9 mouse cellular contexts compared by ENCODE assay signal in genomic region chr13:52628602-52629001, GRCm38 (mm10). TPM values are rescaled to one million over a fixed set of nuclear protein-coding genes. Genes with fewer than 3 reads are reported as not detected.
DNase-seq lines count a peak whose midpoint lies in the region; ATAC-seq and TF ChIP-seq lines count a peak whose summit lies in the region.
"Had no signal": no experiment of that assay in that cellular context is flagged by ENCODE, and none has a peak within 500 bp of the region (broad histone marks: within the 10 kb centered on the region; RNA-seq: fewer than 3 reads in every experiment).

No protein-coding gene starts in this region.

- WGBS in intestine, embryonic 14.5 days: 34% methylated on average over 9 of the region's 9 CpGs
- WGBS in intestine, embryonic 16.5 days: 39% methylated on average over 9 of the region's 9 CpGs
- WGBS in thymus, adult 2 months: 65% methylated on average over 9 of the region's 9 CpGs

- no peak overlapping the region for H3K27ac ChIP-seq in intestine, embryonic 14.5 days (ENCODE audit: low read depth)
- H3K27ac ChIP-seq in intestine, embryonic 16.5 days (ENCODE audit: low read length): no peak overlapping the region
- no peak overlapping the region for H3K27ac ChIP-seq in thymus, adult 2 months (ENCODE audit: control insufficient read depth, insufficient read depth, low read length)
- H3K27ac ChIP-seq: embryonic facial prominence, embryonic 15.5 days had no signal

- H3K4me1 ChIP-seq in intestine, embryonic 14.5 days (replicated peaks; ENCODE audit: control insufficient read depth, insufficient read depth, low read length): no peaks in the 10 kb centered on the region
- no peaks in the 10 kb centered on the region for H3K4me1 ChIP-seq in intestine, embryonic 16.5 days (ENCODE audit: control insufficient read depth, insufficient read depth, low read length)
- H3K4me1 ChIP-seq in thymus, adult 2 months (replicated peaks; ENCODE audit: control insufficient read depth, insufficient read depth, low read length): peaks cover 5% of the 10 kb centered on the region
- H3K4me1 ChIP-seq: embryonic facial prominence, embryonic 15.5 days had no signal

- TF ChIP-seq POLR2A in thymus, adult 2 months (IDR thresholded peaks at IDR 0.05; ENCODE audit: control insufficient read depth, extremely low read depth, insufficient read depth, low read length, poor library complexity): no peak

- H3K27me3 ChIP-seq in intestine, embryonic 14.5 days (replicated peaks; ENCODE audit: control insufficient read depth, insufficient read depth, low read length): no peaks in the 10 kb centered on the region
- H3K27me3 ChIP-seq in intestine, embryonic 16.5 days (replicated peaks; ENCODE audit: control insufficient read depth, insufficient read depth, low read length): no peaks in the 10 kb centered on the region
- no peaks in the 10 kb centered on the region for H3K27me3 ChIP-seq in thymus, adult 2 months (ENCODE audit: control insufficient read depth, insufficient read depth, low read length)
- H3K27me3 ChIP-seq: embryonic facial prominence, embryonic 15.5 days had no signal

- intact Hi-C loops in heart, postnatal 36 days (cut with DNase I): loop anchor here (2.0 kb wide), 2 partner anchors 376 to 790 kb away; no protein-coding TSS in a partner anchor
- intact Hi-C loops in left cerebral cortex, postnatal 10 days (cut with DNase I): loop anchor here (2.0 to 5.0 kb wide), 2 partner anchors 374 to 786 kb away; no protein-coding TSS in a partner anchor

- peak; percentile 28; the same call in 1 of the 2 replicates for TF ChIP-seq CTCF in thymus, adult 2 months (IDR thresholded peaks at IDR 0.05; ENCODE audit: borderline replicate concordance, control insufficient read depth, extremely low read depth, insufficient read depth, low read length, poor library complexity)

- no peak overlapping the region for H3K9ac ChIP-seq in intestine, embryonic 14.5 days (ENCODE audit: low read length)
- H3K9ac ChIP-seq in intestine, embryonic 16.5 days (ENCODE audit: low read depth, low read length): no peak overlapping the region
- H3K9ac ChIP-seq: embryonic facial prominence, embryonic 15.5 days had no signal

- ATAC-seq in intestine, embryonic 14.5 days (replicated peaks; ENCODE audit: low FRiP score, low TSS enrichment, low read depth): no peak
- ATAC-seq in intestine, embryonic 16.5 days: no peak
- peak; percentile 29; the same call in 1 of the 2 replicates for ATAC-seq in monocyte, adult 5-6 weeks (replicated peaks; ENCODE audit: insufficient number of reproducible peaks, low FRiP score, low TSS enrichment, poor library complexity, severe bottlenecking)

- no peak overlapping the region for H3K4me3 ChIP-seq in intestine, embryonic 14.5 days (ENCODE audit: low read depth, low read length)
- H3K4me3 ChIP-seq in intestine, embryonic 16.5 days (ENCODE audit: low read length): no peak overlapping the region
- H3K4me3 ChIP-seq in thymus, adult 2 months (ENCODE audit: control insufficient read depth, insufficient read depth, low read length): no peak overlapping the region
- H3K4me3 ChIP-seq: embryonic facial prominence, embryonic 15.5 days had no signal

- peak; percentile 76 for DNase-seq in intestine, embryonic 14.5 days (ENCODE audit: low spot score)
- peak; percentile 66 for DNase-seq in MN1 (ENCODE audit: low spot score)
- DNase-seq in cerebellum, adult 9-11 months: peak; percentile 12
- DNase-seq in heart, postnatal 36 days: peak; percentile 33 to 41
- peak; percentile 31 to 42 for DNase-seq in left cerebral cortex, postnatal 10 days (ENCODE audit: extremely low spot score in 1 of 2, low spot score in 2 of 2)
- DNase-seq in thymus, adult 2 months: peak; percentile 61

- H3K4me2 ChIP-seq in intestine, embryonic 14.5 days (ENCODE audit: low read length): no peak overlapping the region
- H3K4me2 ChIP-seq in intestine, embryonic 16.5 days (ENCODE audit: low read depth, low read length): no peak overlapping the region
- H3K4me2 ChIP-seq: embryonic facial prominence, embryonic 15.5 days had no signal

- no peaks in the 10 kb centered on the region for H3K36me3 ChIP-seq in intestine, embryonic 14.5 days (ENCODE audit: control insufficient read depth, insufficient read depth, low read length)
- H3K36me3 ChIP-seq in intestine, embryonic 16.5 days (ENCODE audit: control insufficient read depth, insufficient read depth, low read length): no peaks in the 10 kb centered on the region
- H3K36me3 ChIP-seq in thymus, adult 2 months (ENCODE audit: control insufficient read depth, insufficient read depth, low read length): no peaks in the 10 kb centered on the region
- H3K36me3 ChIP-seq: embryonic facial prominence, embryonic 15.5 days had no signal

- H3K9me3 ChIP-seq in intestine, embryonic 14.5 days (ENCODE audit: control insufficient read depth, low read length): no peaks in the 10 kb centered on the region
- no peaks in the 10 kb centered on the region for H3K9me3 ChIP-seq in intestine, embryonic 16.5 days (ENCODE audit: control insufficient read depth, low read length)
- H3K9me3 ChIP-seq: embryonic facial prominence, embryonic 15.5 days had no signal

RNA-seq across cellular contexts. Expression of gene Syk, which starts 45.6 kb away (rescaled TPM):
- 3.4 and 4.3 TPM in 2 replicates for polyA plus RNA-seq in intestine, embryonic 14.5 days (2014; fragmentation: Nextera tagmentation; extraction: Ambion mirVana)
- polyA plus RNA-seq in intestine, embryonic 16.5 days (2015; fragmentation: Nextera tagmentation; extraction: Ambion mirVana): 2.7 and 2.9 TPM in 2 replicates
- total RNA-seq in heart, postnatal 36 days (2021): 10 to 100 TPM; 18.9 to 19.5 TPM
- total RNA-seq in left cerebral cortex, postnatal 10 days (2021): 1 to 10 TPM; 4.8 to 4.9 TPM
- total RNA-seq in monocyte, adult 5-6 weeks (2017): 284 to 318 TPM (median 288 TPM) in 3 replicates
- polyA plus RNA-seq in thymus, adult 2 months (2012; rRNA removed): 22.4 and 24.3 TPM in 2 replicates

Comparison
In these comparisons a context has a peak if more than half of its experiments do, and no peak if none do; other contexts are left out.
1. DNase-seq: peak in every context shown above with its lines; median percentile 76 in intestine, embryonic 14.5 days; 66 in MN1; 61 in thymus, adult 2 months; 37 in heart, postnatal 36 days; 36 in left cerebral cortex, postnatal 10 days; 12 in cerebellum, adult 9-11 months.
2. RNA of gene Syk, which starts 45.6 kb away (total RNA-seq): 284 to 318 TPM in monocyte, adult 5-6 weeks; 18.9 to 19.5 TPM in heart, postnatal 36 days and 4.8 to 4.9 TPM in left cerebral cortex, postnatal 10 days; every median in the first group is over 10 times any median in the second.